In the genomic region with DNA sequence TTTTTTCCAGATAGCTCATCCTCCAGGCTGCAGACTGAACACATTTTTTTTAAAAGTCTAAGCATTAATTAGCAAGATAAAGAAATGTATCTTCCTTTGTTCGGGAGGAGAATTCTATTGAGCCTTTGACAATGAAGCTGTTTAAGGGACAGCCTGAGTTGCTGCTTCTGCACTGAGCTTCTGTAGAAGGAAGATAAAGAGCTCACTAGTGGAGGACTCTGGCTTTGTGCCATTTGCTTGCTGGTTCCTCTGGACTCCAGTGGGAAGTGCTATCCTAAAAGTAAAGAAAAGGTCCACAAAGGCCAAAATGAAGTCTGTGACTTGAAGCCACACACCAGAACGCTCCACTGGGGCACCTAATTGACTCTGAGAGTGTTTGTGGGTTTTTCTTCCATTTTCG, we compare ENCODE assay signal across 23 mouse cellular contexts.
DNase-seq lines count a peak whose midpoint lies in the region; ATAC-seq and TF ChIP-seq lines count a peak whose summit lies in the region.
"Had no signal": no experiment of that assay in that cellular context is flagged by ENCODE, and none has a peak within 500 bp of the region (broad histone marks: within the 10 kb centered on the region; RNA-seq: fewer than 3 reads in every experiment).

No protein-coding gene starts in this region.

- no peaks in the 10 kb centered on the region for H3K36me3 ChIP-seq in hindbrain, postnatal 0 days (ENCODE audit: insufficient read depth, low read length)
- no peaks in the 10 kb centered on the region for H3K36me3 ChIP-seq in hindbrain, embryonic 12.5 days
- no peaks in the 10 kb centered on the region for H3K36me3 ChIP-seq in midbrain, embryonic 14.5 days (ENCODE audit: control insufficient read depth, insufficient read depth, low read length)
- H3K36me3 ChIP-seq in midbrain, embryonic 15.5 days (replicated peaks): no peaks in the 10 kb centered on the region
- H3K36me3 ChIP-seq: embryonic facial prominence, embryonic 12.5 days; heart, embryonic 13.5 days; hindbrain, embryonic 15.5 days; neural tube, embryonic 15.5 days; stomach, embryonic 15.5 days had no signal

- H3K27me3 ChIP-seq in hindbrain, postnatal 0 days (ENCODE audit: insufficient read depth, low read length): no peaks in the 10 kb centered on the region
- no peaks in the 10 kb centered on the region for H3K27me3 ChIP-seq in hindbrain, embryonic 12.5 days
- no peaks in the 10 kb centered on the region for H3K27me3 ChIP-seq in midbrain, embryonic 14.5 days (ENCODE audit: control insufficient read depth, insufficient read depth, low read length)
- no peaks in the 10 kb centered on the region for H3K27me3 ChIP-seq in midbrain, embryonic 15.5 days (replicated peaks)
- H3K27me3 ChIP-seq: embryonic facial prominence, embryonic 12.5 days; heart, embryonic 13.5 days; hindbrain, embryonic 15.5 days; neural tube, embryonic 15.5 days; stomach, embryonic 15.5 days had no signal

- H3K4me3 ChIP-seq in hindbrain, postnatal 0 days (ENCODE audit: low read length): no peak overlapping the region
- H3K4me3 ChIP-seq in hindbrain, embryonic 12.5 days: no peak overlapping the region
- H3K4me3 ChIP-seq in midbrain, embryonic 14.5 days (replicated peaks; ENCODE audit: low read depth, low read length): no peak overlapping the region
- H3K4me3 ChIP-seq in midbrain, embryonic 15.5 days: no peak overlapping the region
- H3K4me3 ChIP-seq: embryonic facial prominence, embryonic 12.5 days; heart, adult 2 months; heart, embryonic 13.5 days; hindbrain, embryonic 15.5 days; neural tube, embryonic 15.5 days; stomach, embryonic 15.5 days had no signal

- no peak overlapping the region for H3K4me2 ChIP-seq in hindbrain, postnatal 0 days (ENCODE audit: low read depth, low read length)
- H3K4me2 ChIP-seq in hindbrain, embryonic 12.5 days (replicated peaks): no peak overlapping the region
- H3K4me2 ChIP-seq in midbrain, embryonic 14.5 days (ENCODE audit: low read length): no peak overlapping the region
- H3K4me2 ChIP-seq in midbrain, embryonic 15.5 days: no peak overlapping the region
- H3K4me2 ChIP-seq: embryonic facial prominence, embryonic 12.5 days; heart, embryonic 13.5 days; hindbrain, embryonic 15.5 days; neural tube, embryonic 15.5 days; stomach, embryonic 15.5 days had no signal

- no peak for TF ChIP-seq CTCF in hindbrain, postnatal 0 days (IDR thresholded peaks at IDR 0.05; ENCODE audit: low read depth)
- TF ChIP-seq CTCF in brain, embryonic 14.5 days (IDR thresholded peaks at IDR 0.05; ENCODE audit: borderline replicate concordance, extremely low read depth, insufficient read depth, insufficient read length): no peak

- WGBS in hindbrain, postnatal 0 days: 41% methylated on average over 3 of the region's 3 CpGs
- 57% methylated on average over 3 of the region's 3 CpGs for WGBS in hindbrain, embryonic 12.5 days
- 36% methylated on average over 3 of the region's 3 CpGs for WGBS in midbrain, embryonic 14.5 days
- WGBS in midbrain, embryonic 15.5 days: 36% methylated on average over 3 of the region's 3 CpGs

- no peak for ATAC-seq in hindbrain, postnatal 0 days
- ATAC-seq in hindbrain, embryonic 12.5 days (ENCODE audit: low FRiP score): no peak
- no peak for ATAC-seq in midbrain, embryonic 14.5 days (ENCODE audit: low FRiP score, low TSS enrichment)
- ATAC-seq in midbrain, embryonic 15.5 days (replicated peaks): no peak
- ATAC-seq: intestine, embryonic 16.5 days had no signal

- H3K4me1 ChIP-seq in hindbrain, postnatal 0 days (ENCODE audit: insufficient read depth, low read length): no peaks in the 10 kb centered on the region
- no peaks in the 10 kb centered on the region for H3K4me1 ChIP-seq in hindbrain, embryonic 12.5 days
- H3K4me1 ChIP-seq in midbrain, embryonic 14.5 days (ENCODE audit: control insufficient read depth, insufficient read depth, low read length): no peaks in the 10 kb centered on the region
- no peaks in the 10 kb centered on the region for H3K4me1 ChIP-seq in midbrain, embryonic 15.5 days
- H3K4me1 ChIP-seq: embryonic facial prominence, embryonic 12.5 days; heart, embryonic 13.5 days; hindbrain, embryonic 15.5 days; neural tube, embryonic 15.5 days; stomach, embryonic 15.5 days had no signal

- DNase-seq in hindbrain, postnatal 0 days (ENCODE audit: low spot score): peak; percentile 46
- peak; percentile 31 for DNase-seq in midbrain, embryonic 14.5 days
- peak; percentile 1 for DNase-seq in NIH3T3 (ENCODE audit: low read depth)
- DNase-seq in brain, embryonic 14.5 days (ENCODE audit: low read depth): peak; percentile 44
- DNase-seq in urinary bladder, postnatal 25 days (ENCODE audit: low spot score): no peak
- DNase-seq: adrenal gland, adult 8-10 months; cerebellum, adult 9-11 months; gastrocnemius, postnatal 36 days; heart, adult 2 months; kidney, adult 9 months; kidney, postnatal 36 days; right cerebral cortex, adult 18-20 months; right cerebral cortex, postnatal 4 days; thymus, postnatal 25 days had no signal

- H3K27ac ChIP-seq in hindbrain, postnatal 0 days: no peak overlapping the region
- H3K27ac ChIP-seq in hindbrain, embryonic 12.5 days: no peak overlapping the region
- no peak overlapping the region for H3K27ac ChIP-seq in midbrain, embryonic 14.5 days (replicated peaks; ENCODE audit: low read depth, low read length)
- no peak overlapping the region for H3K27ac ChIP-seq in midbrain, embryonic 15.5 days
- H3K27ac ChIP-seq: embryonic facial prominence, embryonic 12.5 days; heart, adult 2 months; heart, embryonic 13.5 days; hindbrain, embryonic 15.5 days; liver, embryonic 14.5 days; neural tube, embryonic 15.5 days; stomach, embryonic 15.5 days had no signal

- H3K9ac ChIP-seq in hindbrain, postnatal 0 days (replicated peaks; ENCODE audit: low read length): no peak overlapping the region
- H3K9ac ChIP-seq in hindbrain, embryonic 12.5 days: no peak overlapping the region
- no peak overlapping the region for H3K9ac ChIP-seq in midbrain, embryonic 14.5 days (replicated peaks; ENCODE audit: low read length)
- no peak overlapping the region for H3K9ac ChIP-seq in midbrain, embryonic 15.5 days
- H3K9ac ChIP-seq: embryonic facial prominence, embryonic 12.5 days; heart, embryonic 13.5 days; hindbrain, embryonic 15.5 days; liver, embryonic 14.5 days; neural tube, embryonic 15.5 days; stomach, embryonic 15.5 days had no signal

- no peaks in the 10 kb centered on the region for H3K9me3 ChIP-seq in hindbrain, postnatal 0 days (ENCODE audit: low read length)
- H3K9me3 ChIP-seq in hindbrain, embryonic 12.5 days (replicated peaks): no peaks in the 10 kb centered on the region
- no peaks in the 10 kb centered on the region for H3K9me3 ChIP-seq in midbrain, embryonic 14.5 days (ENCODE audit: control insufficient read depth, low read length)
- no peaks in the 10 kb centered on the region for H3K9me3 ChIP-seq in midbrain, embryonic 15.5 days
- H3K9me3 ChIP-seq: embryonic facial prominence, embryonic 12.5 days; heart, embryonic 13.5 days; hindbrain, embryonic 15.5 days; neural tube, embryonic 15.5 days; stomach, embryonic 15.5 days had no signal

- no peak for TF ChIP-seq POLR2A in brain, embryonic 14.5 days (IDR thresholded peaks at IDR 0.05; ENCODE audit: borderline replicate concordance, extremely low read depth, insufficient read depth, insufficient read length, poor library complexity, severe bottlenecking)
